ENCODE assay signal across 9 mouse cellular contexts in the genomic region with DNA sequence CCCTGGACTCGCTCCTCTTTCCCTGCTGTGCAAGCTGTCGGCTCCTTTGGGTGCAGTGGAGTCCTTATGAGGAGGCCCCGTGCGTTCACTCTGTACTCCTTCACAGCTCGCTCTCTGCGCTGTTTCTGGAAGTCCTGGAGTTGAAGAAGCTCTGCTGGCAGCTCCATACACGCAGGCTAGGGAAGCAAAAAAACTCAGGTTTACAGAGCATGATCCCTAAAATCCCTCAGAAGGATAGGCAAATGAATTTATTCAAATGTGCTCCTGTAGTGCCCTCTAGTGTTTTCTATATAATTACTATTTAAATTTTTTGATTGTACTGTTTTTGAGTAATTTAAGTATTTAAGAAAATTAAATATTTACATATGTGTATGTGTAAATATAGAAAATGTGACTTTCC. TPM values are rescaled to one million over a fixed set of nuclear protein-coding genes. Genes with fewer than 3 reads are reported as not detected.
DNase-seq lines count a peak whose midpoint lies in the region; TF ChIP-seq lines count a peak whose summit lies in the region.
"Had no signal": no experiment of that assay in that cellular context is flagged by ENCODE, and none has a peak within 500 bp of the region (broad histone marks: within the 10 kb centered on the region; RNA-seq: fewer than 3 reads in every experiment).

No protein-coding gene starts in this region.

- intact Hi-C loops in left cerebral cortex, adult 2 months (cut with DNase I), result loop anchor here (5.0 kb wide), 1 partner anchor 218 kb away; no protein-coding TSS in a partner anchor

- TF ChIP-seq CTCF in cerebellum, adult 2 months (IDR thresholded peaks at IDR 0.05; ENCODE audit: borderline replicate concordance, insufficient read depth, low read depth, low read length), result peak; percentile 30; the same call in 1 of the 2 replicates
- peak in 2 of 3 experiments; percentile 11 to 45; a peak in 2 of 6 replicates for TF ChIP-seq CTCF in MEL (IDR thresholded peaks at IDR 0.05 in 2 of 3, conservative IDR thresholded peaks at IDR 0.05 in 1 of 3; ENCODE audit: control insufficient read depth in 1 of 3, insufficient read depth in 1 of 3, low read depth in 2 of 3, low read length in 3 of 3, poor library complexity in 1 of 3, severe bottlenecking in 1 of 3)
- TF ChIP-seq CTCF in left cerebral cortex, adult 2 months (IDR thresholded peaks at IDR 0.05), result peak; percentile 51
- no peak for TF ChIP-seq CTCF in thymus, adult 2 months (IDR thresholded peaks at IDR 0.05; ENCODE audit: borderline replicate concordance, control insufficient read depth, extremely low read depth, insufficient read depth, low read length, poor library complexity)

- peak; percentile 3 to 8 for DNase-seq in cerebellum, adult 2 months
- no peak for DNase-seq in cerebellum, adult 11-12 months
- DNase-seq in kidney, adult 9 months, result peak; percentile 15
- no peak for DNase-seq in kidney, adult 11 months
- peak; percentile 18 for DNase-seq in MEL (ENCODE audit: low read depth, low spot score)
- DNase-seq in left cerebral cortex, adult 2 months (ENCODE audit: extremely low spot score in 1 of 2, low spot score in 2 of 2), result peak in 1 of 2 experiments; percentile 23
- no peak for DNase-seq in thymus, adult 2 months
- no peak for DNase-seq in testis, postnatal 14 days (ENCODE audit: low spot score)
- DNase-seq: liver, embryonic 13.5 days had no signal

- peak; percentile 69 for TF ChIP-seq RAD21 in MEL (IDR thresholded peaks at IDR 0.05; ENCODE audit: low read depth, low read length)

- H3K9me3 ChIP-seq in MEL (replicated peaks; ENCODE audit: insufficient read depth, low read length), result no peaks in the 10 kb centered on the region
- H3K9me3 ChIP-seq: liver, embryonic 13.5 days had no signal

- no peak overlapping the region for H3K4me3 ChIP-seq in cerebellum, adult 2 months (replicated peaks; ENCODE audit: insufficient read depth, low read depth, low read length)
- no peak overlapping the region for H3K4me3 ChIP-seq in MEL (ENCODE audit: control insufficient read depth in 1 of 2, insufficient read depth in 1 of 2, low read depth in 2 of 2, low read length in 2 of 2)
- no peak overlapping the region for H3K4me3 ChIP-seq in left cerebral cortex, adult 2 months
- H3K4me3 ChIP-seq in thymus, adult 2 months (ENCODE audit: control insufficient read depth, insufficient read depth, low read length), result no peak overlapping the region
- H3K4me3 ChIP-seq: liver, embryonic 13.5 days had no signal

- H3K27me3 ChIP-seq in cerebellum, adult 2 months (ENCODE audit: control insufficient read depth, insufficient read depth, low read length), result no peaks in the 10 kb centered on the region
- H3K27me3 ChIP-seq in MEL (ENCODE audit: control insufficient read depth in 1 of 2, insufficient read depth in 2 of 2, low read length in 2 of 2), result no peaks in the 10 kb centered on the region; a peak in 1 of 4 replicates
- H3K27me3 ChIP-seq in thymus, adult 2 months (ENCODE audit: control insufficient read depth, insufficient read depth, low read length), result no peaks in the 10 kb centered on the region
- H3K27me3 ChIP-seq: liver, embryonic 13.5 days had no signal

- H3K27ac ChIP-seq in cerebellum, adult 2 months (ENCODE audit: insufficient read depth, low read length), result no peak overlapping the region
- H3K27ac ChIP-seq in MEL (ENCODE audit: control insufficient read depth, low read depth, low read length), result no peak overlapping the region
- no peak overlapping the region for H3K27ac ChIP-seq in left cerebral cortex, adult 2 months
- no peak overlapping the region for H3K27ac ChIP-seq in thymus, adult 2 months (ENCODE audit: control insufficient read depth, insufficient read depth, low read length)
- H3K27ac ChIP-seq: liver, embryonic 13.5 days had no signal

- no peaks in the 10 kb centered on the region for H3K79me2 ChIP-seq in MEL (ENCODE audit: control insufficient read depth, insufficient read depth, low read length, poor library complexity)

- WGBS in cerebellum, adult 2 months, result 31% methylated on average over 7 of the region's 7 CpGs
- WGBS in thymus, adult 2 months, result 83% methylated on average over 7 of the region's 7 CpGs

- H3K9ac ChIP-seq in MEL (ENCODE audit: control insufficient read depth, low read depth, low read length, poor library complexity, severe bottlenecking), result no peak overlapping the region
- H3K9ac ChIP-seq: liver, embryonic 13.5 days had no signal

- H3K36me3 ChIP-seq in MEL (ENCODE audit: control insufficient read depth in 1 of 2, insufficient read depth in 2 of 2, low read length in 2 of 2), result no peaks in the 10 kb centered on the region
- H3K36me3 ChIP-seq in thymus, adult 2 months (ENCODE audit: control insufficient read depth, insufficient read depth, low read length), result no peaks in the 10 kb centered on the region
- H3K36me3 ChIP-seq: liver, embryonic 13.5 days had no signal

- no peak for TF ChIP-seq EP300 in MEL (IDR thresholded peaks at IDR 0.05; ENCODE audit: low read depth in 1 of 2, low read length in 2 of 2)

- no peak for TF ChIP-seq POLR2A in cerebellum, adult 2 months (IDR thresholded peaks at IDR 0.05; ENCODE audit: borderline replicate concordance, insufficient read depth, low read length)
- no peak for TF ChIP-seq POLR2A in MEL (IDR thresholded peaks at IDR 0.05; ENCODE audit: control insufficient read depth in 1 of 2, insufficient read depth in 1 of 2, low read depth in 1 of 2, low read length in 2 of 2, poor library complexity in 1 of 2)
- TF ChIP-seq POLR2A in thymus, adult 2 months (IDR thresholded peaks at IDR 0.05; ENCODE audit: control insufficient read depth, extremely low read depth, insufficient read depth, low read length, poor library complexity), result no peak

- H3K4me1 ChIP-seq in cerebellum, adult 2 months (ENCODE audit: control insufficient read depth, insufficient read depth, low read length), result no peaks in the 10 kb centered on the region
- H3K4me1 ChIP-seq in MEL (ENCODE audit: control insufficient read depth in 1 of 2, insufficient read depth in 2 of 2, low read length in 2 of 2), result no peaks in the 10 kb centered on the region
- no peaks in the 10 kb centered on the region for H3K4me1 ChIP-seq in thymus, adult 2 months (replicated peaks; ENCODE audit: control insufficient read depth, insufficient read depth, low read length)
- H3K4me1 ChIP-seq: liver, embryonic 13.5 days had no signal

TF ChIP-seq in MEL, 35 proteins besides CTCF, POLR2A, EP300 and RAD21:
- TF ChIP-seq RCOR1 (IDR thresholded peaks at IDR 0.05; ENCODE audit: low read depth, low read length) (no peak), SMC3 (IDR thresholded peaks at IDR 0.05; ENCODE audit: low read depth, low read length) (peak; percentile 42)

RNA-seq across cellular contexts. Expression of gene Exd1, which starts 26.9 kb away (rescaled TPM):
- polyA plus RNA-seq in cerebellum, adult 2 months (2012; rRNA removed), result 0.90 and 1.2 TPM in 2 replicates
- 0.27 and 0.29 TPM in 2 replicates for total RNA-seq in MEL (2012; rRNA removed)
- under 1 TPM in 1 of 2 experiments, not detected in 1; 0.88 TPM for polyA plus RNA-seq in MEL (2012; ENCODE audit: insufficient read depth in 1 of 2, insufficient read length in 2 of 2, low read depth in 1 of 2, low replicate concordance in 2 of 2, missing spikeins in 1 of 2)
- under 1 TPM; 0.50 to 0.61 TPM for total RNA-seq in left cerebral cortex, adult 2 months (2021)
- polyA plus RNA-seq in thymus, adult 2 months (2012; rRNA removed), result 0.08 and 0.15 TPM in 2 replicates

RNA-seq across cellular contexts. Expression of gene Chp1, which starts 26.9 kb away (rescaled TPM):
- polyA plus RNA-seq in cerebellum, adult 2 months (2012; rRNA removed), result 126 and 142 TPM in 2 replicates
- 32.5 and 35.4 TPM in 2 replicates for total RNA-seq in MEL (2012; rRNA removed)
- 10 to 100 TPM in 1 of 2 experiments, not detected in 1; 74.8 TPM for polyA plus RNA-seq in MEL (2012; ENCODE audit: insufficient read depth in 1 of 2, insufficient read length in 2 of 2, low read depth in 1 of 2, low replicate concordance in 2 of 2, missing spikeins in 1 of 2)
- 100 to 1,000 TPM; 173 to 174 TPM for total RNA-seq in left cerebral cortex, adult 2 months (2021)
- polyA plus RNA-seq in thymus, adult 2 months (2012; rRNA removed), result 78.5 and 86.2 TPM in 2 replicates

RNA-seq across cellular contexts. Expression of gene Ino80, which starts 43.1 kb away (rescaled TPM):
- polyA plus RNA-seq in cerebellum, adult 2 months (2012; rRNA removed), result 17.1 and 17.3 TPM in 2 replicates
- 13.9 and 16.3 TPM in 2 replicates for total RNA-seq in MEL (2012; rRNA removed)
- polyA plus RNA-seq in MEL (2012; ENCODE audit: insufficient read depth in 1 of 2, insufficient read length in 2 of 2, low read depth in 1 of 2, low replicate concordance in 2 of 2, missing spikeins in 1 of 2), result 10 to 100 TPM; 23.1 to 37.9 TPM
- 10 to 100 TPM; 22.0 to 22.6 TPM for total RNA-seq in left cerebral cortex, adult 2 months (2021)
- polyA plus RNA-seq in thymus, adult 2 months (2012; rRNA removed), result 16.1 and 17.4 TPM in 2 replicates

Comparison
In these comparisons a context has a peak if more than half of its experiments do, and no peak if none do; other contexts are left out.
1. DNase-seq: peak in cerebellum, adult 2 months (2 of 2), kidney, adult 9 months (single experiment) and MEL (single experiment); none in cerebellum, adult 11-12 months (single experiment), kidney, adult 11 months (single experiment), thymus, adult 2 months (single experiment) and testis, postnatal 14 days (single experiment).